Mouse (Mus musculus): ENCODE measurements at regions not wholly inside any gene's neighbourhood (a gene's known extent, or its start where the extent isn't known, plus 50 kb on each side); places are given as distances from the start of the nearest gene placed in this dataset.

GRCm38 (mm10) chr10:17548629-17549580 lies 174.1 kb upstream of the Cited2 start:
- Histone ChIP-seq H3K27me3 (ENCODE audit: control insufficient read depth, insufficient read depth, low read length) (no peaks in the 10 kb centered on the region), H3K36me3 (ENCODE audit: control insufficient read depth, insufficient read depth, low read length) (no peaks in the 10 kb centered on the region), H3K4me2 (replicated peaks; ENCODE audit: low read depth, low read length) (no peak overlapping the region), H3K27ac (ENCODE audit: low read length) (no peak overlapping the region), H3K4me1 (ENCODE audit: control insufficient read depth, insufficient read depth, low read length) (no peaks in the 10 kb centered on the region), H3K9me3 (ENCODE audit: control insufficient read depth, low read depth, low read length) (no peaks in the 10 kb centered on the region), H3K9ac (replicated peaks; ENCODE audit: low read depth, low read length) (no peak overlapping the region), H3K4me3 (ENCODE audit: low read depth, low read length) (no peak overlapping the region)
- no peak for ATAC-seq (ENCODE audit: insufficient number of reproducible peaks, insufficient read depth, low FRiP score, low read depth)
- WGBS = 77% methylated on average over 14 of the region's 14 CpGs

- H3K4me1 ChIP-seq (ENCODE audit: control insufficient read depth, insufficient read depth, low read length) = no peaks in the 10 kb centered on the region
- no peak overlapping the region for H3K4me3 ChIP-seq (ENCODE audit: low read depth, low read length)
- H3K9me3 ChIP-seq (ENCODE audit: control insufficient read depth, low read depth, low read length) = no peaks in the 10 kb centered on the region
- no peaks in the 10 kb centered on the region for H3K36me3 ChIP-seq (ENCODE audit: control insufficient read depth, insufficient read depth, low read length)
- H3K27me3 ChIP-seq (ENCODE audit: control insufficient read depth, insufficient read depth, low read length) = no peaks in the 10 kb centered on the region
- no peak for ATAC-seq (ENCODE audit: insufficient number of reproducible peaks, insufficient read depth, low FRiP score, low read depth)
- no peak overlapping the region for H3K27ac ChIP-seq (ENCODE audit: low read length)
- 84% methylated on average over 6 of the region's 6 CpGs for WGBS
- H3K4me2 ChIP-seq (replicated peaks; ENCODE audit: low read depth, low read length) = no peak overlapping the region
- H3K9ac ChIP-seq (replicated peaks; ENCODE audit: low read depth, low read length) = no peak overlapping the region
These were observed 173.0 kb upstream of the Cited2 start for GRCm38 (mm10) chr10:17549711-17550637.

GRCm38 (mm10) chr10:17550638-17551013 lies 172.4 kb upstream of the Cited2 start:
- no peak for ATAC-seq (ENCODE audit: insufficient number of reproducible peaks, insufficient read depth, low FRiP score, low read depth)
- H3K27me3 ChIP-seq (ENCODE audit: control insufficient read depth, insufficient read depth, low read length) = no peaks in the 10 kb centered on the region
- no peak overlapping the region for H3K9ac ChIP-seq (replicated peaks; ENCODE audit: low read depth, low read length)
- no peaks in the 10 kb centered on the region for H3K36me3 ChIP-seq (ENCODE audit: control insufficient read depth, insufficient read depth, low read length)
- H3K9me3 ChIP-seq (ENCODE audit: control insufficient read depth, low read depth, low read length) = no peaks in the 10 kb centered on the region
- 94% methylated on average over 6 of the region's 6 CpGs for WGBS
- H3K27ac ChIP-seq (ENCODE audit: low read length) = no peak overlapping the region
- H3K4me2 ChIP-seq (replicated peaks; ENCODE audit: low read depth, low read length) = no peak overlapping the region
- H3K4me3 ChIP-seq (ENCODE audit: low read depth, low read length) = no peak overlapping the region
- no peaks in the 10 kb centered on the region for H3K4me1 ChIP-seq (ENCODE audit: control insufficient read depth, insufficient read depth, low read length)

GRCm38 (mm10) chr10:17551869-17552268 lies 171.1 kb upstream of the Cited2 start:
- Histone ChIP-seq H3K4me1 (ENCODE audit: control insufficient read depth, insufficient read depth, low read length) (no peaks in the 10 kb centered on the region), H3K9ac (replicated peaks; ENCODE audit: low read depth, low read length) (no peak overlapping the region), H3K4me2 (replicated peaks; ENCODE audit: low read depth, low read length) (no peak overlapping the region), H3K27ac (ENCODE audit: low read length) (no peak overlapping the region), H3K4me3 (ENCODE audit: low read depth, low read length) (no peak overlapping the region), H3K27me3 (ENCODE audit: control insufficient read depth, insufficient read depth, low read length) (no peaks in the 10 kb centered on the region), H3K36me3 (ENCODE audit: control insufficient read depth, insufficient read depth, low read length) (no peaks in the 10 kb centered on the region), H3K9me3 (ENCODE audit: control insufficient read depth, low read depth, low read length) (no peaks in the 10 kb centered on the region)
- WGBS = 77% methylated on average over 6 of the region's 6 CpGs
- no peak for ATAC-seq (ENCODE audit: insufficient number of reproducible peaks, insufficient read depth, low FRiP score, low read depth)

GRCm38 (mm10) chr10:17552277-17552676 lies 170.7 kb upstream of the Cited2 start:
- H3K27me3 ChIP-seq (ENCODE audit: control insufficient read depth, insufficient read depth, low read length) = no peaks in the 10 kb centered on the region
- H3K36me3 ChIP-seq (ENCODE audit: control insufficient read depth, insufficient read depth, low read length) = no peaks in the 10 kb centered on the region
- no peak overlapping the region for H3K4me3 ChIP-seq (ENCODE audit: low read depth, low read length)
- no peaks in the 10 kb centered on the region for H3K4me1 ChIP-seq (ENCODE audit: control insufficient read depth, insufficient read depth, low read length)
- no peak for ATAC-seq (ENCODE audit: insufficient number of reproducible peaks, insufficient read depth, low FRiP score, low read depth)
- H3K9ac ChIP-seq (replicated peaks; ENCODE audit: low read depth, low read length) = no peak overlapping the region
- H3K9me3 ChIP-seq (ENCODE audit: control insufficient read depth, low read depth, low read length) = no peaks in the 10 kb centered on the region
- H3K4me2 ChIP-seq (replicated peaks; ENCODE audit: low read depth, low read length) = no peak overlapping the region
- H3K27ac ChIP-seq (ENCODE audit: low read length) = no peak overlapping the region

- Histone ChIP-seq H3K9me3 (ENCODE audit: control insufficient read depth, low read depth, low read length) (no peaks in the 10 kb centered on the region), H3K27me3 (ENCODE audit: control insufficient read depth, insufficient read depth, low read length) (no peaks in the 10 kb centered on the region), H3K4me2 (replicated peaks; ENCODE audit: low read depth, low read length) (no peak overlapping the region), H3K4me3 (ENCODE audit: low read depth, low read length) (no peak overlapping the region), H3K4me1 (ENCODE audit: control insufficient read depth, insufficient read depth, low read length) (no peaks in the 10 kb centered on the region), H3K27ac (ENCODE audit: low read length) (no peak overlapping the region), H3K9ac (replicated peaks; ENCODE audit: low read depth, low read length) (no peak overlapping the region), H3K36me3 (ENCODE audit: control insufficient read depth, insufficient read depth, low read length) (no peaks in the 10 kb centered on the region)
- no peak for ATAC-seq (ENCODE audit: insufficient number of reproducible peaks, insufficient read depth, low FRiP score, low read depth)
- 67% methylated on average over 4 of the region's 4 CpGs for WGBS
These were observed 166.6 kb upstream of the Cited2 start for GRCm38 (mm10) chr10:17556391-17556790.

GRCm38 (mm10) chr10:17559370-17559955 lies 163.6 kb upstream of the Cited2 start:
- no peaks in the 10 kb centered on the region for H3K36me3 ChIP-seq (ENCODE audit: control insufficient read depth, insufficient read depth, low read length)
- H3K27me3 ChIP-seq (ENCODE audit: control insufficient read depth, insufficient read depth, low read length) = no peaks in the 10 kb centered on the region
- no peak overlapping the region for H3K27ac ChIP-seq (ENCODE audit: low read length)
- 0 out of 2 replicates have a peak, but pooled peaks cover 3% of the 10 kb centered on the region for H3K4me1 ChIP-seq (ENCODE audit: control insufficient read depth, insufficient read depth, low read length)
- WGBS = 61% methylated on average over 5 of the region's 5 CpGs
- H3K9ac ChIP-seq (replicated peaks; ENCODE audit: low read depth, low read length) = no peak overlapping the region
- H3K4me3 ChIP-seq (ENCODE audit: low read depth, low read length) = no peak overlapping the region
- ATAC-seq (ENCODE audit: insufficient number of reproducible peaks, insufficient read depth, low FRiP score, low read depth) = no peak
- no peak overlapping the region for H3K4me2 ChIP-seq (replicated peaks; ENCODE audit: low read depth, low read length)
- no peaks in the 10 kb centered on the region for H3K9me3 ChIP-seq (ENCODE audit: control insufficient read depth, low read depth, low read length)

GRCm38 (mm10) chr10:17559980-17560379 lies 163.0 kb upstream of the Cited2 start:
- 0 out of 2 replicates have a peak, but pooled peaks cover 3% of the 10 kb centered on the region for H3K4me1 ChIP-seq (ENCODE audit: control insufficient read depth, insufficient read depth, low read length)

More at GRCm38 (mm10) chr10:17559980-17560379, 163.0 kb upstream of the Cited2 start:
- Histone ChIP-seq H3K9ac (replicated peaks; ENCODE audit: low read depth, low read length) (no peak overlapping the region), H3K4me3 (ENCODE audit: low read depth, low read length) (no peak overlapping the region), H3K36me3 (ENCODE audit: control insufficient read depth, insufficient read depth, low read length) (no peaks in the 10 kb centered on the region), H3K9me3 (ENCODE audit: control insufficient read depth, low read depth, low read length) (no peaks in the 10 kb centered on the region), H3K27me3 (ENCODE audit: control insufficient read depth, insufficient read depth, low read length) (no peaks in the 10 kb centered on the region), H3K27ac (ENCODE audit: low read length) (no peak overlapping the region; the same call in 1 of the 2 replicates), H3K4me2 (replicated peaks; ENCODE audit: low read depth, low read length) (no peak overlapping the region)
- WGBS = 34% methylated on average over 3 of the region's 3 CpGs
- ATAC-seq (ENCODE audit: insufficient number of reproducible peaks, insufficient read depth, low FRiP score, low read depth) = no peak

Measured in stomach, embryonic 14.5 days (tissue).